Mouse (Mus musculus): ENCODE data around the gene Bbox1. TPM values are rescaled to one million over a fixed set of nuclear protein-coding genes. Genes with fewer than 3 reads are reported as not detected.

Bbox1 gene
- not detected for polyA plus RNA-seq (2017; shearing (Covaris generic))

DNA sequence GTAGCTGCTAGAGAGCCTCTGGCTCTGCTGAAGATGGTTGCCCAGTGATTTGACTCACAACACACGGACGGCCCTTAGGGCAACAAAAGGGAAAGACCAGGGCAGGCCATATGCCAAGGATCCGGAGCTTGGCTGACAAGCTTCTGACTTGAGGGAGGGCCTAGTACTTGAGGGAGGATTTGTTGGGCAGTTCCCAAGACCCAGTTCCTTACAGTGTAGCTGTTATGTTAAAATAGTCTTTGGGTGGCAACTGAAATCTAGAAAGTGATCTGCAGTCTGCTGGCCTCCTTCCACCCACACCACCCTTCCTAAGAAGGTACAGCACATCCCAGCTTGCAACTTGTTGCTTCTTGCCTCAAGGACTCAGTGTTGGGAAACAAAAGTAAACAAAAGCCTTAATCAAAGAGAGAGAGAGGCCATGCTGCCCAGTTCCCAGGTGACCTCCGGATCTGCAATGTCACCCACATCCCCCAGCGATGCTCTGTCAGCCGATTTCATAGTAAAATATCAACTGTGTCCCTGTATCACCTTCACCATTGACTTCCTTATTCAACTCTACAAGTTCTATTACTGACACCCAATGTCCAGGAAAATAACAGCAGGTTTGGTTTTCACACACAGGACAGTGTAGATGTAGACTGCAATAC lies at the start of gene Bbox1:
TSS of gene Bbox1 (minus strand) at position 52 of the 647 bp plus-strand sequence.

DNA sequence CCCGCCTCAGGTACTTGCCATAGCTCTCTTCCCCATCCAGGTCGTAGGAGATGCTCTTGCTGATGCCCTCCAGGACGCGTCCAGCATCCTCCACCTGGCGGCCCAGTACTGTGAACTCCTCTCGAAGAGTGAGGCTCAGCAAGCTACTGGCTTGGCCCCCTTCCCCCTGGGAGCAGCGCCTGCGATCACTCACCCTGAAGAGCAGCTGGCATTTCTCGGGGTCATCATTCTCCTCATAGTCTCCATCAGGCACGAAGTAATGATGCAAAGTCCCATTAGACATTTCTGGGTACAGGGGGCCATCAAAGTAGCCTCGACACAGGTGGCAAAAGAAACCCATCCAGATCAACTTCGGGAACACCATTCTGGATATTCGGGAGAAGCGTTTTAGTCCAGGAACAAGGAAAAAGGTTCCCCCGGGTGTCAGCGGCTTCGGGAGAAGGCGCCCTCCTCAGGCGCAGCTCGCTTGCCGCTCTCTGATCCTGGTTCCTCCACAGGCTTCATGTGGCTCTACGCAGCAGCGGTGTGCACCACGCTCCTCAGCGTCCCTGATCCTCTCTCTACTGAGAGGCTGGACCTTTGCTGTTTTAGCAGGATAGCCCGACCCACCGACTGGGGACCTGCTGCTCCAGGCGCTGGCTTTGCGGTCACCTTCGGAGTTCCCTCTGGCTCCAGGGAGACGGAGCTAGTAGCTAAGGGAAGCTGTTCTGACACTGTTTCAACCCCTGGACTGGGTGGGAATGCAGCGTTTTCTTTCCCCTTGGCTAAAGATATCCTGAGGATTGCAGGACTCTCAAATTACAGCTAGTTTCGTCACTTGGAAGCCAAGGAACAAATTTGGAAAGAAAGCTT lies 48.3 kb upstream of the Bbox1 start, which contains the start of gene Fibin:
TSS of gene Fibin (minus strand) at position 752 of the 852 bp plus-strand sequence.

Other genes with a start within 250 kb of the Bbox1 start
- gene Fibin, start 48.6 kb upstream of the Bbox1 start, polyA plus RNA-seq (2017; shearing (Covaris generic)) = not detected